Mouse (Mus musculus): Measurements from ENCODE around the gene Dbf4. TPM values are rescaled to one million over a fixed set of nuclear protein-coding genes. Genes with fewer than 3 reads are reported as not detected.

The Dbf4 gene
- polyA plus RNA-seq, 1 experiment from 2014 or later: 33.0 TPM

GRCm38 (mm10) chr5:8362361-8362760 lies 60.2 kb downstream of the Dbf4 start:
- H3K36me3 ChIP-seq: no peaks in the 10 kb centered on the region
- 30% methylated on average over 1 of the region's 1 CpGs for WGBS (ENCODE audit: insufficient replicate concordance)
- no peak overlapping the region for H3K4me3 ChIP-seq (replicated peaks)
- DNase-seq (no peak), ATAC-seq (ENCODE audit: low read depth) (no peak)
- H3K9ac ChIP-seq: no peak overlapping the region
- no peaks in the 10 kb centered on the region for H3K4me1 ChIP-seq (replicated peaks)
- no peak overlapping the region for H3K4me2 ChIP-seq
- H3K27me3 ChIP-seq: peaks cover 15% of the 10 kb centered on the region
- H3K9me3 ChIP-seq (replicated peaks): no peaks in the 10 kb centered on the region
- no peak overlapping the region for H3K27ac ChIP-seq

DNA sequence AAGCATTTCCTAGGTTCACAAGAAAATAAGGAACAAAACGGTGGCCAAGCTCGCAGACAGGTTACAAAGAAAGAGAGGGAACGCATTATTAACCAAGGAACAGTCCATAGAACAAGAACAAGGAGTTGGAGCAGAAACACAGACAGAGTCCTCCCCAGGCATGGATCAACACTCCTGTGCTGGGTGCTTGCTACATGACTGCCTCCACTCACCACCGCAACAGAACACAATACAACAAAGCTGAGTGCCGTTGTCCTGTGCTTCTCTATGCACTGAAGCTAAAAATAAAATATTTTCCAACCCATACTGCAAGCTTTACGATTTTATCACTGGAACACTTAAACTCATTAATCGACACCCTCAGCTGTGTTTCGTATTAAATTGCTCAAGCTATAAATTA lies 64.8 kb downstream of the Dbf4 start:
- H3K36me3 ChIP-seq: no peaks in the 10 kb centered on the region
- no peaks in the 10 kb centered on the region for H3K27me3 ChIP-seq
- no peaks in the 10 kb centered on the region for H3K9me3 ChIP-seq (replicated peaks)
- no peak overlapping the region for H3K27ac ChIP-seq
- no peak overlapping the region for H3K4me3 ChIP-seq (replicated peaks)
- DNase-seq (no peak), ATAC-seq (ENCODE audit: low read depth) (no peak)
- no peak overlapping the region for H3K4me2 ChIP-seq
- H3K9ac ChIP-seq: no peak overlapping the region
- no peaks in the 10 kb centered on the region for H3K4me1 ChIP-seq (replicated peaks)
- 61% methylated on average over 8 of the region's 8 CpGs for WGBS (ENCODE audit: insufficient replicate concordance)

DNA sequence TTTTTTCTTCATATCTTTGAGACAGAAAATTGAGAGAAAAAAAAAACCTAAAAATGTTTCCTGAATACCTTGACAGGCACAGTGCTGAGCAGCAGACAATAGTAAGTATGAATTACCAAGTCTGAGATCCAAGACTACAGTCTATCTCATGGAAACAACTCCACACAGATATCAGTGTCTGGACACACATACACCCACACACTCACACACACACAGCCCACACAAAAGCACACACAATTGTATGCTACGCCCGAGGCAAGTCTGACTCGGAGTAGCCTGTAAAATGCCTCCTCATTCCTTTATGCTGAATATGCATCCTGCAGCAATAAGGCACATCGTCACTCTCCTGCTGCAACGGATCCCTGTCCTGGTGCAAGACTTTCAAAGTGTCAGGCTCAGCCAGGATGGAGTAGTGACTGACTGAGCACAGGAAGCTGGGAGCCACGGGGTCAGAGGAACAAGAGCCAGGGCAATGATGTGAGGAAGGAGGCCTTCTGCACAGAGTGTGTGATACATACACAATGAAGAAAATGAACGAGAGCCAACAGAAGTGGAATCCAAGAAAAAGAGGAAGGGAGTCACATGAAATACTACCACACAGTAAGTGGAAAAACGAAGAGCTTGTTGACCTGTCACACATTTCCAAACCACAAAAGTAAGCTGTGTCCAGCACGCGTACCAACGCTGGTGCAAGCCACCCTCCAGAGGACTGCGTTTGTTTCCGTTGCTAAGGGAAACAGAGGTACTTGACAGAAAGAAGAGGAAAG lies 65.4 kb downstream of the Dbf4 start:
- H3K9me3 ChIP-seq (replicated peaks): no peaks in the 10 kb centered on the region
- WGBS (ENCODE audit: insufficient replicate concordance): 36% methylated on average over 13 of the region's 13 CpGs
- H3K4me3 ChIP-seq (replicated peaks): no peak overlapping the region
- H3K4me2 ChIP-seq: no peak overlapping the region
- no peaks in the 10 kb centered on the region for H3K36me3 ChIP-seq
- no peak overlapping the region for H3K9ac ChIP-seq
- DNase-seq (no peak), ATAC-seq (ENCODE audit: low read depth) (no peak)
- no peaks in the 10 kb centered on the region for H3K27me3 ChIP-seq
- no peaks in the 10 kb centered on the region for H3K4me1 ChIP-seq (replicated peaks)
- no peak overlapping the region for H3K27ac ChIP-seq

DNA sequence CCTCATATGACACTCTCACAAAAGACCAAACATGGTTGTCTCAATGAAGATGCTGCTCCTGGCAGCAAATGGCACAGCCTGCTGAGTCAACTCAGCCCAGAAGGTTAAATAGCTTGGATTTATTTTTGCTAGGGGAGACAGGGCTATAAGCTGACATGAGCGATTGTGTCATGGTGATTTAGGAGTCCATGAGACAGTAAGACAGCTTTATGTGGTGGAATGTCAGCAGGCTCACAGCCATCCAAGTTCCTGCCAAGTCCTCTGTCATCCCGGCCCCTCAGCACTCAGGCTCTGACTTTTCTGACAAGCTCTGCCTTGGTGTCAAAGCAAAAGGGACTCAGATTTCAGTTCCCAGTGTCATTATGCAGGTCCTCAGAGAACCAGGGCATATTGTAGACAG lies 66.2 kb downstream of the Dbf4 start:
- no peak for DNase-seq
- H3K27me3 ChIP-seq: no peaks in the 10 kb centered on the region
- H3K9me3 ChIP-seq (replicated peaks): no peaks in the 10 kb centered on the region
- no peaks in the 10 kb centered on the region for H3K36me3 ChIP-seq
- H3K4me1 ChIP-seq (replicated peaks): no peaks in the 10 kb centered on the region
- H3K4me3 ChIP-seq (replicated peaks): no peak overlapping the region
- ATAC-seq (ENCODE audit: low read depth): no peak
- no peak overlapping the region for H3K27ac ChIP-seq
- no peak overlapping the region for H3K9ac ChIP-seq
- no peak overlapping the region for H3K4me2 ChIP-seq
- 57% methylated on average over 2 of the region's 2 CpGs for WGBS (ENCODE audit: insufficient replicate concordance)

DNA sequence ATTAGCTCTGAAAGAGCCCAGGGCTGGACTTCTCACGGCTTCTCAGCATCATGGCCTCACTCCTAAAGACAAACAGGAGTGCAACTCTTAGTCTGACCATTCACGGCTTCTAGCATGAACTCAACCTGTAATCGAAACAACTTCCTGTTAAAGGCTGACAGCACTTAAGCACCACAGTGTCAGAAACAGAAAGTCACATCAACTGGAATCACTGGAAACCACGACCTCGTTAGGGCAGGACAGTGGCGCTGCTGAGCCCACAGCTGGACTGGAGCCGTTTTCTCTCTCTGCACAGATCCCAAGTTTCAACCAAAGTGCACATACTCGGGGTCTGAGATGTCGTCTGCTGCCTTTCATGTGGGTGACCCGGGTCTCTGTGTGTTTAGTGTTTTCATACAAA lies 73.0 kb downstream of the Dbf4 start:
- Histone ChIP-seq H3K4me1 (replicated peaks) (no peaks in the 10 kb centered on the region), H3K36me3 (no peaks in the 10 kb centered on the region), H3K4me2 (no peak overlapping the region), H3K27me3 (no peaks in the 10 kb centered on the region), H3K4me3 (replicated peaks) (no peak overlapping the region), H3K9ac (no peak overlapping the region), H3K27ac (no peak overlapping the region), H3K9me3 (replicated peaks) (no peaks in the 10 kb centered on the region)
- ATAC-seq (ENCODE audit: low read depth) (no peak), DNase-seq (no peak)
- WGBS (ENCODE audit: insufficient replicate concordance): 42% methylated on average over 10 of the region's 10 CpGs

Other genes starting within 250 kb of the Dbf4 start
- 0.40 and 0.68 TPM in 2 replicates for gene Adam22, start 54.6 kb downstream of the Dbf4 start, polyA plus RNA-seq (2015; fragmentation: Nextera tagmentation; extraction: Ambion mirVana)
- 3.8 and 5.6 TPM in 2 replicates for gene Slc25a40, start 134 bp upstream of the Dbf4 start, polyA plus RNA-seq (2015; fragmentation: Nextera tagmentation; extraction: Ambion mirVana)
- gene Rundc3b, start 200.2 kb upstream of the Dbf4 start, polyA plus RNA-seq (2015; fragmentation: Nextera tagmentation; extraction: Ambion mirVana): 0.18 and 0.24 TPM in 2 replicates
- gene Abcb1a, start 237.4 kb upstream of the Dbf4 start, polyA plus RNA-seq (2015; fragmentation: Nextera tagmentation; extraction: Ambion mirVana): 0.44 and 0.54 TPM in 2 replicates

All from liver, embryonic 13.5 days (tissue).